Mouse (Mus musculus) forebrain, embryonic 13.5 days (tissue): ENCODE measurements at regions not wholly inside any gene's neighbourhood (a gene's known extent, or its start where the extent isn't known, plus 50 kb on each side); places are given as distances from the start of the nearest gene placed in this dataset.
A peak's percentile ranks its signal among the peaks of the same experiment; 100 is the strongest.
"Not testable (repeated sequence)": the region's sequence is repeated elsewhere in the genome, so short reads cannot be mapped to it uniquely, and the experiment has no call there.

Source experiments
- ATAC-seq: fragments of 200-750 bp; cut with Nextera tagmentation; 2 replicates; pipeline ENCODE4 v1.8.0; 2017
- H3K27ac ChIP-seq: fragments of 300-500 bp; sonication (generic); 2 replicates; pipeline ENCODE4 v1.5.1; 2015; ENCODE audit warnings: inconsistent platforms, mild to moderate bottlenecking, moderate library complexity
- H3K27me3 ChIP-seq: fragments of 300-500 bp; sonication (generic); 2 replicates; pipeline ENCODE4 v1.6.1; 2015; ENCODE audit warnings: mild to moderate bottlenecking, inconsistent platforms
- H3K36me3 ChIP-seq: fragments of 300-500 bp; sonication (generic); 2 replicates; pipeline ENCODE4 v1.6.1; 2015; ENCODE audit warnings: mild to moderate bottlenecking, inconsistent platforms; ENCODE audit not compliant: poor library complexity, severe bottlenecking
- H3K4me1 ChIP-seq: fragments of 300-500 bp; sonication (generic); 2 replicates; pipeline ENCODE4 v1.6.1; 2015; ENCODE audit warnings: inconsistent platforms
- H3K4me2 ChIP-seq: fragments of 300-500 bp; sonication (generic); 2 replicates; pipeline ENCODE4 v1.6.1; 2015; ENCODE audit warnings: inconsistent platforms, mild to moderate bottlenecking, moderate library complexity
- H3K4me3 ChIP-seq: fragments of 300-500 bp; sonication (generic); 2 replicates; pipeline ENCODE4 v1.5.1; 2015; ENCODE audit warnings: mild to moderate bottlenecking, inconsistent platforms
- H3K9ac ChIP-seq: fragments of 300-500 bp; sonication (generic); 2 replicates; pipeline ENCODE4 v1.6.1; 2015; ENCODE audit warnings: mild to moderate bottlenecking, inconsistent platforms
- H3K9me3 ChIP-seq: fragments of 300-500 bp; sonication (generic); replicated peaks from 2 replicates; pipeline ENCODE4 v1.6.1; 2016; ENCODE audit warnings: inconsistent platforms
- WGBS: fragments of 180-500 bp; shearing (Covaris S2); methylation state at CpG from one replicate; pipeline ENCODE4 v1.1.7; 2015; 5-methylcytosine and 5-hydroxymethylcytosine counted together

GRCm38 (mm10) chr13:83749376-83750150 is 245.7 kb downstream of the Mef2c start:
- H3K9ac ChIP-seq: peak overlapping the region; percentile 47; the same call in 1 of the 2 replicates
- 27% methylated on average over 8 of the region's 8 CpGs for WGBS
- ATAC-seq: peak; percentile 53

GRCm38 (mm10) chr13:83750437-83750836 is 246.6 kb downstream of the Mef2c start:
- ATAC-seq: no peak

More at GRCm38 (mm10) chr13:83749376-83750150, 245.7 kb downstream of the Mef2c start:
- H3K4me1 ChIP-seq: peaks cover 34% of the 10 kb centered on the region
- no peaks in the 10 kb centered on the region for H3K27me3 ChIP-seq
- no peak overlapping the region for H3K4me3 ChIP-seq
- H3K9me3 ChIP-seq: no peaks in the 10 kb centered on the region
- H3K27ac ChIP-seq: peak overlapping the region; percentile 92
- peak overlapping the region; percentile 40 for H3K4me2 ChIP-seq
- no peaks in the 10 kb centered on the region for H3K36me3 ChIP-seq

GRCm38 (mm10) chr13:83760387-83761170 is 256.7 kb downstream of the Mef2c start:
- no peaks in the 10 kb centered on the region for H3K9me3 ChIP-seq
- H3K4me2 ChIP-seq: no peak overlapping the region
- no peak overlapping the region for H3K9ac ChIP-seq
- H3K4me1 ChIP-seq: 0 out of 2 replicates have a peak, but pooled peaks cover 5% of the 10 kb centered on the region
- no peaks in the 10 kb centered on the region for H3K27me3 ChIP-seq
- no peak overlapping the region for H3K4me3 ChIP-seq
- ATAC-seq: no peak
- H3K27ac ChIP-seq: no peak overlapping the region
- no peaks in the 10 kb centered on the region for H3K36me3 ChIP-seq
- WGBS: 78% methylated on average over 14 of the region's 14 CpGs

More at GRCm38 (mm10) chr13:83750437-83750836, 246.6 kb downstream of the Mef2c start:
- Histone ChIP-seq H3K9ac (no peak overlapping the region), H3K36me3 (no peaks in the 10 kb centered on the region), H3K27me3 (no peaks in the 10 kb centered on the region), H3K4me2 (no peak overlapping the region; the same call in 1 of the 2 replicates), H3K27ac (peak overlapping the region; percentile 80), H3K4me1 (peaks cover 26% of the 10 kb centered on the region), H3K4me3 (no peak overlapping the region), H3K9me3 (no peaks in the 10 kb centered on the region)
- WGBS: 43% methylated on average over 4 of the region's 4 CpGs

- H3K36me3 ChIP-seq: no peaks in the 10 kb centered on the region
- peak; percentile 59; the same call in 1 of the 2 replicates for ATAC-seq
- H3K9ac ChIP-seq: no peak overlapping the region
- no peaks in the 10 kb centered on the region for H3K27me3 ChIP-seq
- no peak overlapping the region for H3K4me3 ChIP-seq
- H3K9me3 ChIP-seq: no peaks in the 10 kb centered on the region
- 59% methylated on average over 1 of the region's 1 CpGs for WGBS
- H3K4me2 ChIP-seq: no peak overlapping the region
- no peak overlapping the region for H3K27ac ChIP-seq
- 0 out of 2 replicates have a peak, but pooled peaks cover 5% of the 10 kb centered on the region for H3K4me1 ChIP-seq
Observed at GRCm38 (mm10) chr13:83762484-83762883, 258.6 kb downstream of the Mef2c start.

GRCm38 (mm10) chr13:83763288-83763687 is 259.5 kb downstream of the Mef2c start:
- not testable (repeated sequence) for H3K9me3 ChIP-seq, H3K4me2 ChIP-seq, H3K27me3 ChIP-seq, H3K27ac ChIP-seq, H3K4me1 ChIP-seq, H3K36me3 ChIP-seq, H3K9ac ChIP-seq, H3K4me3 ChIP-seq
- 42% methylated on average over 5 of the region's 5 CpGs for WGBS
- ATAC-seq: peak; percentile 48; the same call in 1 of the 2 replicates

- H3K27ac ChIP-seq: no peak overlapping the region
- no peaks in the 10 kb centered on the region for H3K27me3 ChIP-seq
- no peak overlapping the region for H3K4me3 ChIP-seq
- no peaks in the 10 kb centered on the region for H3K9me3 ChIP-seq
- H3K4me2 ChIP-seq: no peak overlapping the region
- 0 out of 2 replicates have a peak, but pooled peaks cover 4% of the 10 kb centered on the region for H3K36me3 ChIP-seq
- no peak for ATAC-seq
- H3K9ac ChIP-seq: no peak overlapping the region
- H3K4me1 ChIP-seq: no peaks in the 10 kb centered on the region
Observed at GRCm38 (mm10) chr13:83785643-83786042, 281.8 kb downstream of the Mef2c start.

GRCm38 (mm10) chr13:83809535-83809934 is 305.7 kb downstream of the Mef2c start:
- WGBS: 87% methylated on average over 1 of the region's 1 CpGs
- H3K4me2 ChIP-seq: no peak overlapping the region
- no peaks in the 10 kb centered on the region for H3K4me1 ChIP-seq
- no peak overlapping the region for H3K27ac ChIP-seq
- peaks cover 3% of the 10 kb centered on the region; the same call in 1 of the 2 replicates for H3K36me3 ChIP-seq
- H3K9me3 ChIP-seq: no peaks in the 10 kb centered on the region; the same call in 1 of the 2 replicates
- H3K4me3 ChIP-seq: no peak overlapping the region
- no peak for ATAC-seq
- H3K9ac ChIP-seq: no peak overlapping the region
- no peaks in the 10 kb centered on the region for H3K27me3 ChIP-seq

GRCm38 (mm10) chr13:83820291-83820690 is 316.5 kb downstream of the Mef2c start:
- WGBS: 26% methylated on average over 4 of the region's 4 CpGs
- H3K4me3 ChIP-seq: no peak overlapping the region
- no peak overlapping the region for H3K9ac ChIP-seq
- H3K27me3 ChIP-seq: no peaks in the 10 kb centered on the region
- H3K4me1 ChIP-seq: peaks cover 14% of the 10 kb centered on the region
- ATAC-seq: peak; percentile 81
- no peak overlapping the region for H3K4me2 ChIP-seq
- H3K27ac ChIP-seq: no peak overlapping the region
- no peaks in the 10 kb centered on the region for H3K36me3 ChIP-seq
- H3K9me3 ChIP-seq: no peaks in the 10 kb centered on the region

- no peaks in the 10 kb centered on the region for H3K27me3 ChIP-seq
- no peak overlapping the region for H3K4me3 ChIP-seq
- no peak overlapping the region for H3K9ac ChIP-seq
- no peak overlapping the region for H3K27ac ChIP-seq
- peaks cover 14% of the 10 kb centered on the region for H3K4me1 ChIP-seq
- 52% methylated on average over 3 of the region's 3 CpGs for WGBS
- no peaks in the 10 kb centered on the region for H3K9me3 ChIP-seq
- H3K4me2 ChIP-seq: no peak overlapping the region
- peak; percentile 50; the same call in 1 of the 2 replicates for ATAC-seq
- no peaks in the 10 kb centered on the region for H3K36me3 ChIP-seq
Observed at GRCm38 (mm10) chr13:83820721-83821120, 316.9 kb downstream of the Mef2c start.

- H3K9me3 ChIP-seq: no peaks in the 10 kb centered on the region
- H3K27me3 ChIP-seq: no peaks in the 10 kb centered on the region
- H3K27ac ChIP-seq: no peak overlapping the region
- H3K4me3 ChIP-seq: no peak overlapping the region
- no peak overlapping the region for H3K4me2 ChIP-seq
- no peaks in the 10 kb centered on the region for H3K36me3 ChIP-seq
- peaks cover 21% of the 10 kb centered on the region for H3K4me1 ChIP-seq
- no peak for ATAC-seq
- H3K9ac ChIP-seq: no peak overlapping the region
- 91% methylated on average over 4 of the region's 4 CpGs for WGBS
Observed at GRCm38 (mm10) chr13:83824926-83825325, 321.1 kb downstream of the Mef2c start.

GRCm38 (mm10) chr13:83826841-83827463 is 323.1 kb downstream of the Mef2c start:
- no peak overlapping the region for H3K9ac ChIP-seq
- H3K36me3 ChIP-seq: no peaks in the 10 kb centered on the region
- whole genome bisulfite sequencing: 39% methylated on average over 4 of the region's 4 CpGs
- no peak overlapping the region for H3K27ac ChIP-seq
- no peak overlapping the region for H3K4me3 ChIP-seq
- ATAC-seq: peak; percentile 48; the same call in 1 of the 2 replicates
- no peak overlapping the region for H3K4me2 ChIP-seq
- H3K27me3 ChIP-seq: no peaks in the 10 kb centered on the region
- no peaks in the 10 kb centered on the region for H3K9me3 ChIP-seq
- H3K4me1 ChIP-seq: peaks cover 7% of the 10 kb centered on the region
